8 mouse cellular contexts compared by ENCODE assay signal in the genomic region with DNA sequence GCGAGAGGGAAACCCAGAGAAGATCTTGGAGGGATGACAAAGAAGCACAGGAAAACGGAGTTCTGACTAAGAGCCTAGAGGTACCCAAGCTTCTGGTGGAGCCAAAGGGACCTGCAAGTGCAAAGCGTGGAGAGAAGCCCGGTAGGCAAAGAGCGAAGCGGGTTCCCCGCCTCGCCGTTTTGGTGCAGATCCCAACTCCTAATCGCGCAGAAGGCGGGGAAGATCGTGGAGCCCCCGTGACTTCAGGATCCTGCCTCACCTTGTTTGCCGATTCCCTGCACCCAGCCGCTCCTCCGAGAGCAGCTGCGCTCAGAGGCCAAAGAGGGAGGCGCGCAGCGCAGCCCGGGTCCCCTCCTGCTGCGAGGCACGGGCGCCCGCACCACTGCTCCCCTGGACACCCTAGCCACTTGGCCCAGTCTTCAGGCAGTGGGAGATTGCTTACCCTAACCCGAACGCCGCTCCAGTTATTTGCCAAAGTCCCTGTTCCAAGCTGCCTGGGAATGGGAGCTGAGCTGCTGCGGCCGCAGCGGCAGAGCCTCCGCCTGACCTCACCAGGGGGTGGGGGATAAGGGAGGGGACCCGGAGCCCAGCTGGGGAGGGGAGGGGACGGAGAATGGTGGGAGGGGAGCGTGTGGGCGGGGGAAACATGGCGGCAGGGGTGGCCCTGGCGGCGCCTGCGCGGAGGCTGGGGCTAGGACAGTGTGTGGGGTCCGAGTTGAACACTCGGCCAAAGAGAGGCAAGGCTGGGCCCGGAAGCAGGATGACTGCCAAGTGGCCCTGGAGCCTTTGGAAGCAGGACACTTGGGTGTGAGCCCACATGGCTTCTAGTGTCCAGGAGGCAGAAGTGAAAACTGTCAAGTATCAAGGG. TPM values are rescaled to one million over a fixed set of nuclear protein-coding genes. Genes with fewer than 3 reads are reported as not detected.
A peak's percentile ranks its signal among the peaks of the same experiment; 100 is the strongest.
DNase-seq lines count a peak whose midpoint lies in the region; ATAC-seq lines count a peak whose summit lies in the region.

A gene (minus strand): TSS at position 569 of the 868 bp plus-strand sequence.

- H3K27me3 ChIP-seq in hindbrain, embryonic 11.5 days (ENCODE audit: control insufficient read depth, insufficient read depth, low read length): no peaks in the 10 kb centered on the region
- no peaks in the 10 kb centered on the region for H3K27me3 ChIP-seq in lung, embryonic 15.5 days

- WGBS in hindbrain, embryonic 11.5 days: 10% methylated on average over 31 of the region's 45 CpGs
- 8% methylated on average over 41 of the region's 45 CpGs for WGBS in lung, embryonic 15.5 days

- H3K36me3 ChIP-seq in hindbrain, embryonic 11.5 days (ENCODE audit: control insufficient read depth, insufficient read depth, low read length): no peaks in the 10 kb centered on the region
- H3K36me3 ChIP-seq in lung, embryonic 15.5 days: no peaks in the 10 kb centered on the region

- H3K27ac ChIP-seq in hindbrain, embryonic 11.5 days (ENCODE audit: low read depth, low read length): no peak within 1 kb of the TSS
- H3K27ac ChIP-seq in lung, embryonic 15.5 days: peak within 1 kb of the TSS; percentile 89

- no peaks in the 10 kb centered on the region for H3K4me1 ChIP-seq in hindbrain, embryonic 11.5 days (replicated peaks; ENCODE audit: control insufficient read depth, insufficient read depth, low read length)
- no peaks in the 10 kb centered on the region for H3K4me1 ChIP-seq in lung, embryonic 15.5 days

- no peaks in the 10 kb centered on the region for H3K9me3 ChIP-seq in hindbrain, embryonic 11.5 days (ENCODE audit: control insufficient read depth, low read length)
- no peaks in the 10 kb centered on the region for H3K9me3 ChIP-seq in lung, embryonic 15.5 days

- peak; percentile 85 for DNase-seq in ZHBTc4 (ENCODE audit: low read depth, low spot score)
- DNase-seq in cerebellum, postnatal 25 days: peak; percentile 46 to 60
- DNase-seq in frontal cortex, postnatal 25 days (ENCODE audit: low spot score in 2 of 2): peak; percentile 4 to 9
- peak; percentile 68 for DNase-seq in hindbrain, embryonic 11.5 days (ENCODE audit: low spot score)
- peak; percentile 11 to 13 for DNase-seq in layer of hippocampus, postnatal 14 days (ENCODE audit: low spot score in 2 of 2)
- DNase-seq in retina, postnatal 1 day: peak; percentile 80
- DNase-seq in adipocyte (ENCODE audit: low spot score): no peak

- H3K4me3 ChIP-seq in hindbrain, embryonic 11.5 days (ENCODE audit: low read depth, low read length): peak within 1 kb of the TSS; percentile 48
- H3K4me3 ChIP-seq in lung, embryonic 15.5 days: peak within 1 kb of the TSS; percentile 53

- peak within 1 kb of the TSS; percentile 39 for H3K4me2 ChIP-seq in hindbrain, embryonic 11.5 days (replicated peaks; ENCODE audit: low read depth, low read length)
- H3K4me2 ChIP-seq in lung, embryonic 15.5 days: peak within 1 kb of the TSS; percentile 51

- peak; percentile 95 for ATAC-seq in hindbrain, embryonic 11.5 days (ENCODE audit: low FRiP score)
- peak; percentile 97 for ATAC-seq in lung, embryonic 15.5 days (ENCODE audit: borderline replicate concordance, extremely low read depth, low FRiP score, low TSS enrichment)

- H3K9ac ChIP-seq in hindbrain, embryonic 11.5 days (ENCODE audit: low read depth, low read length): peak within 1 kb of the TSS; percentile 61
- peak within 1 kb of the TSS; percentile 46 for H3K9ac ChIP-seq in lung, embryonic 15.5 days

RNA-seq across cellular contexts. Expression of the gene that starts here (rescaled TPM):
- polyA plus RNA-seq in hindbrain, embryonic 11.5 days (2014; fragmentation: Nextera tagmentation; extraction: Ambion mirVana): 59.9 and 74.9 TPM in 2 replicates
- 10 to 100 TPM; 48.0 to 48.5 TPM for total RNA-seq in layer of hippocampus, postnatal 14 days (2021)
- polyA plus RNA-seq in lung, embryonic 15.5 days (2015; fragmentation: Nextera tagmentation; extraction: Ambion mirVana): 66.9 and 70.9 TPM in 2 replicates
